Mouse (Mus musculus): ENCODE measurements around the gene A830031A19Rik. TPM values are rescaled to one million over a fixed set of nuclear protein-coding genes. Genes with fewer than 3 reads are reported as not detected.
A peak's percentile ranks its signal among the peaks of the same experiment; 100 is the strongest.

The A830031A19Rik gene
- polyA plus RNA-seq, 1 experiment from 2014 or later = not detected

- WGBS = 71% methylated on average over 11 of the region's 11 CpGs
- Histone ChIP-seq H3K4me2 (peak overlapping the region; percentile 62), H3K4me3 (replicated peaks) (peak overlapping the region; percentile 48; the same call in 1 of the 2 replicates)
Observed at GRCm38 (mm10) chr11:24050032-24050757, 24.7 kb downstream of the A830031A19Rik start.

GRCm38 (mm10) chr11:24049226-24050031 lies 25.4 kb downstream of the A830031A19Rik start:
- H3K9ac ChIP-seq (replicated peaks) = peak overlapping the region; percentile 71
- peaks cover 9% of the 10 kb centered on the region; the same call in 1 of the 2 replicates for H3K4me1 ChIP-seq (replicated peaks)
- no peak overlapping the region; the same call in 1 of the 2 replicates for H3K27ac ChIP-seq
- ATAC-seq (ENCODE audit: insufficient number of reproducible peaks, insufficient read depth, low FRiP score, low TSS enrichment, low read depth) = peak; percentile 85
- WGBS = 4% methylated on average over 28 of the region's 28 CpGs
- no peaks in the 10 kb centered on the region for H3K9me3 ChIP-seq
- no peaks in the 10 kb centered on the region for H3K36me3 ChIP-seq
- peak overlapping the region; percentile 48 for H3K4me3 ChIP-seq (replicated peaks)
- peaks cover 3% of the 10 kb centered on the region; the same call in 1 of the 2 replicates for H3K27me3 ChIP-seq
- H3K4me2 ChIP-seq = peak overlapping the region; percentile 62

More at GRCm38 (mm10) chr11:24050032-24050757, 24.7 kb downstream of the A830031A19Rik start:
- Histone ChIP-seq H3K9me3 (no peaks in the 10 kb centered on the region), H3K36me3 (no peaks in the 10 kb centered on the region), H3K27me3 (peaks cover 3% of the 10 kb centered on the region; the same call in 1 of the 2 replicates), H3K4me1 (replicated peaks) (peaks cover 9% of the 10 kb centered on the region; the same call in 1 of the 2 replicates), H3K9ac (replicated peaks) (0 out of 2 replicates have a peak overlapping the region, but pooled peaks have one; percentile 71), H3K27ac (no peak overlapping the region)
- ATAC-seq (ENCODE audit: insufficient number of reproducible peaks, insufficient read depth, low FRiP score, low TSS enrichment, low read depth) = no peak

- Histone ChIP-seq H3K9ac (replicated peaks) (no peak overlapping the region), H3K9me3 (no peaks in the 10 kb centered on the region), H3K27ac (no peak overlapping the region), H3K36me3 (no peaks in the 10 kb centered on the region), H3K4me2 (no peak overlapping the region), H3K4me3 (replicated peaks) (no peak overlapping the region), H3K27me3 (no peaks in the 10 kb centered on the region), H3K4me1 (replicated peaks) (no peaks in the 10 kb centered on the region)
- ATAC-seq (ENCODE audit: insufficient number of reproducible peaks, insufficient read depth, low FRiP score, low TSS enrichment, low read depth) = no peak
- 71% methylated on average over 6 of the region's 6 CpGs for WGBS
Observed at GRCm38 (mm10) chr11:24044025-24044424, 30.8 kb downstream of the A830031A19Rik start.

- no peak overlapping the region for H3K27ac ChIP-seq
- H3K4me2 ChIP-seq = no peak overlapping the region
- no peaks in the 10 kb centered on the region for H3K9me3 ChIP-seq
- H3K4me1 ChIP-seq (replicated peaks) = no peaks in the 10 kb centered on the region
- no peak overlapping the region for H3K4me3 ChIP-seq (replicated peaks)
- 81% methylated on average over 1 of the region's 1 CpGs for WGBS
- H3K27me3 ChIP-seq = no peaks in the 10 kb centered on the region
- no peak overlapping the region for H3K9ac ChIP-seq (replicated peaks)
- no peak for ATAC-seq (ENCODE audit: insufficient number of reproducible peaks, insufficient read depth, low FRiP score, low TSS enrichment, low read depth)
- no peaks in the 10 kb centered on the region for H3K36me3 ChIP-seq
Observed at GRCm38 (mm10) chr11:24020760-24021159, 54.1 kb downstream of the A830031A19Rik start.

DNA sequence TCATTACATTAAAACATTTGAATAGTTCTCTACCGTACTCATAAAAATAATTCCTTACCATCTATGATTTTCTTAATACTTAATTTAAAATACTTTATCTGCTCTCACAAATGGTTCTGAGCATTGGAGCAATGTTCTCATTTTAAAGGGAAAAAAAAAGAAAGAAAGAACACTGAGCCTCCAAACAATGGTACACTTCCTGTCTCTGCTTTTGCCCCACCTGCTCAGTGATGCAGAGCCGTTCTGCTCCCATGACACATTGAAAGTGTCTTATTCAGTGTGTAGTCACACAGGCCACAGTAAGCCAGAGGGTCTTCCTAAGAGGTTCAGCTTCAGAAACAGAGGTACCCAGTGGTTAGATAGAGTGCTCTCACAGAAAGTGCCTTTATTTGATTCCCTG lies 56.1 kb downstream of the A830031A19Rik start:
- ATAC-seq (ENCODE audit: insufficient number of reproducible peaks, insufficient read depth, low FRiP score, low TSS enrichment, low read depth) = no peak
- H3K4me2 ChIP-seq = no peak overlapping the region
- no peak overlapping the region for H3K27ac ChIP-seq
- 77% methylated on average over 2 of the region's 2 CpGs for WGBS
- no peak overlapping the region for H3K4me3 ChIP-seq (replicated peaks)
- no peak overlapping the region for H3K9ac ChIP-seq (replicated peaks)
- no peaks in the 10 kb centered on the region for H3K4me1 ChIP-seq (replicated peaks)
- no peaks in the 10 kb centered on the region for H3K9me3 ChIP-seq
- no peaks in the 10 kb centered on the region for H3K36me3 ChIP-seq
- no peaks in the 10 kb centered on the region for H3K27me3 ChIP-seq

DNA sequence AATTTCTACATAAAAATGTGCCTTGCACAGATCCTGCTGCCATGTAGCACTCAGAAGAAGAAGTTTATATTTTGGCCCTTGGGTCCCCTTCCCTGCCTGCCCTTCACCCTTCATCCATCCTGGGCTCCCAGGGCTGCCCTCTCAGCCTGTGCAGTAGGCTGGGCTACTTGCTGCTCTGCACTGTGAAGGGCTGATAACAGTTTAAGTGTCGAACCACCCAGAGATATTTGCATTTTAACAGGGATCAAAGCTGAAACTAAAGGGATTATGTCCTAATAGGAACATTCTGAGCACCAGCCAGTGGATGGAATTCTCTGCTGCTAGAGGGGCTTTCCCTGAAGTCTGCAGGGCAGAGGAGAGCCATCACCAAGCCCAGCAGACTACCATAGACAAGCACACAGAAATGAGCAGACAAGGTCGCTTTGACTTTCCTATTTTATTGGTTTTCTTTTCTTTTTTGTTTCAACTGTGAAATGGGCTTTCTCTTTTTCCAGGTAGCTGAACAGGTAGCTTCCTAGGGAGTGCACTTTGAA lies 58.1 kb downstream of the A830031A19Rik start:
- Histone ChIP-seq H3K4me2 (no peak overlapping the region), H3K9ac (replicated peaks) (no peak overlapping the region), H3K27ac (no peak overlapping the region), H3K9me3 (no peaks in the 10 kb centered on the region), H3K36me3 (no peaks in the 10 kb centered on the region), H3K4me3 (replicated peaks) (no peak overlapping the region), H3K27me3 (no peaks in the 10 kb centered on the region), H3K4me1 (replicated peaks) (no peaks in the 10 kb centered on the region)
- WGBS = 30% methylated on average over 2 of the region's 2 CpGs
- ATAC-seq (ENCODE audit: insufficient number of reproducible peaks, insufficient read depth, low FRiP score, low TSS enrichment, low read depth) = no peak

DNA sequence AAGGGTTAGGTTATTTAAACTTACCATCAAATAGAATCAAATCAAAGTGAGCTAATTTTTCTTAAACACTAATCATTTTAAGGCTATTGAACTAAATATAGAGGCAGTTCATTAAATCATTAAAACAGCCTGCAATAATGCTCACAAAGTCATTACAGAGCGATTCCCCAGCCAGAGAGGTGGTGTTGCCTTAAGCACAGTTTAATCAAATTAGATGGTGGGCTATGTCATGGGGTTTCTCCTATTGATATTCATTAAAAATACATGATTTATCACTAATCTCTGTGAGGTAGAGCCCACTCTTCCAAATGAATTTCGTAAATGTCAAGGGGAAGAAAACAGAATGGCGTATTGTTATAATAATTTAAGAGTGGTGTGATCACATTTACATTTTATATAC lies 58.8 kb downstream of the A830031A19Rik start:
- Histone ChIP-seq H3K9me3 (no peaks in the 10 kb centered on the region), H3K4me2 (no peak overlapping the region), H3K4me3 (replicated peaks) (no peak overlapping the region), H3K27me3 (no peaks in the 10 kb centered on the region), H3K9ac (replicated peaks) (no peak overlapping the region), H3K27ac (no peak overlapping the region), H3K36me3 (no peaks in the 10 kb centered on the region), H3K4me1 (replicated peaks) (no peaks in the 10 kb centered on the region)
- WGBS = 75% methylated on average over 3 of the region's 3 CpGs
- no peak for ATAC-seq (ENCODE audit: insufficient number of reproducible peaks, insufficient read depth, low FRiP score, low TSS enrichment, low read depth)

DNA sequence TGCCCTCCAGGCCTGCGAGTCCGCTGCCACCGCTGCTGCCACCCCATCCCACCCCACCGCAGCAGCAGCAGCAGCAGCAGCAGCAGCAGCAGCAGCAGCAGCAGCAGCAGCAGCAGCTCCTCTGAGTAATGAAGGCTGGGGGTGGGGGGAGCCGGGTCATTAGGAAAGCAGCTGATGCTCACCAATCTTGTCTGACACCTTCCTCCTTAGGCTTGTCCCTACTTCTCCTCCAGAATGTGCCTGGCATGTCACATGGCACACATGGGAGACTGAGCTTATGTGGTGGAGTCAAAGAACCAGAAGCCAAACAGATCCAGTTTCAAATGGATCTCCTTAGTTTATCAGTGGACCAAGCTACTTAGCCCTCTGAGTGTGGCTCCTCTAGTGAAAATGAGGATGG lies 60.2 kb downstream of the A830031A19Rik start:
- Histone ChIP-seq H3K27me3 (no peaks in the 10 kb centered on the region), H3K4me1 (replicated peaks) (no peaks in the 10 kb centered on the region), H3K9ac (replicated peaks) (no peak overlapping the region), H3K4me2 (no peak overlapping the region), H3K27ac (no peak overlapping the region), H3K9me3 (no peaks in the 10 kb centered on the region), H3K36me3 (no peaks in the 10 kb centered on the region), H3K4me3 (replicated peaks) (no peak overlapping the region)
- no peak for ATAC-seq (ENCODE audit: insufficient number of reproducible peaks, insufficient read depth, low FRiP score, low TSS enrichment, low read depth)
- 71% methylated on average over 5 of the region's 5 CpGs for whole genome bisulfite sequencing

DNA sequence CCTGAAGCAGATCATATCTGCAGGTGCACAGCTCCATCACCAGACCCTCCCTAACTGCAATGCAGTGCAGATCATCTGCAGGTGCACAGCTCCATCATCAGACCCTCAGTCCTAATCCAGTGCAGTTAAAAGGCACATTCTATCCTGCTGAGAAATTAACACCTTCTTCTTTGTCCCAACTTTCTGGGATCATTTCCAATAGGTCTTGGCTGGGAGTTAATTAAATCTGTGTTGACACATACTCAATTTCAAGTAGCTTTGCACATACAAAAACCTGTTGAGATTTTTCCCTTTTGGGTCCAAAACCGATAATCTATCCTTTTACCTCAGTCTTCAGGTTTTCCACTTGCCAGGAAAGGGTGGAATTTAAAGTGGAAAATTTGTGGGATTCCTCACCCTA lies 62.6 kb downstream of the A830031A19Rik start:
- H3K27ac ChIP-seq = no peak overlapping the region
- H3K4me2 ChIP-seq = no peak overlapping the region
- no peak overlapping the region for H3K9ac ChIP-seq (replicated peaks)
- WGBS = 79% methylated on average over 1 of the region's 1 CpGs
- no peaks in the 10 kb centered on the region for H3K27me3 ChIP-seq
- no peaks in the 10 kb centered on the region for H3K36me3 ChIP-seq
- no peak overlapping the region for H3K4me3 ChIP-seq (replicated peaks)
- H3K4me1 ChIP-seq (replicated peaks) = no peaks in the 10 kb centered on the region
- no peak for ATAC-seq (ENCODE audit: insufficient number of reproducible peaks, insufficient read depth, low FRiP score, low TSS enrichment, low read depth)
- no peaks in the 10 kb centered on the region for H3K9me3 ChIP-seq

GRCm38 (mm10) chr11:24008976-24009375 lies 65.9 kb downstream of the A830031A19Rik start:
- ATAC-seq (ENCODE audit: insufficient number of reproducible peaks, insufficient read depth, low FRiP score, low TSS enrichment, low read depth) = no peak
- H3K9me3 ChIP-seq = no peaks in the 10 kb centered on the region
- 90% methylated on average over 5 of the region's 5 CpGs for WGBS

GRCm38 (mm10) chr11:24008244-24008643 lies 66.6 kb downstream of the A830031A19Rik start:
- no peak overlapping the region for H3K4me2 ChIP-seq
- H3K27me3 ChIP-seq = no peaks in the 10 kb centered on the region
- no peaks in the 10 kb centered on the region for H3K9me3 ChIP-seq
- no peak overlapping the region for H3K27ac ChIP-seq
- no peak overlapping the region for H3K4me3 ChIP-seq (replicated peaks)
- no peaks in the 10 kb centered on the region for H3K4me1 ChIP-seq (replicated peaks)
- H3K36me3 ChIP-seq = no peaks in the 10 kb centered on the region
- no peak for ATAC-seq (ENCODE audit: insufficient number of reproducible peaks, insufficient read depth, low FRiP score, low TSS enrichment, low read depth)
- 29% methylated on average over 5 of the region's 5 CpGs for WGBS
- no peak overlapping the region for H3K9ac ChIP-seq (replicated peaks)

More at GRCm38 (mm10) chr11:24008976-24009375, 65.9 kb downstream of the A830031A19Rik start:
- H3K9ac ChIP-seq (replicated peaks) = no peak overlapping the region
- no peaks in the 10 kb centered on the region for H3K4me1 ChIP-seq (replicated peaks)
- H3K27ac ChIP-seq = no peak overlapping the region
- no peak overlapping the region for H3K4me3 ChIP-seq (replicated peaks)
- H3K4me2 ChIP-seq = no peak overlapping the region
- no peaks in the 10 kb centered on the region for H3K36me3 ChIP-seq
- no peaks in the 10 kb centered on the region for H3K27me3 ChIP-seq
